Mouse (Mus musculus): ENCODE results near the gene Tnfsf10. TPM values are rescaled to one million over a fixed set of nuclear protein-coding genes. Genes with fewer than 3 reads are reported as not detected.

The Tnfsf10 gene
- total RNA-seq (2023): 9.1 TPM

DNA sequence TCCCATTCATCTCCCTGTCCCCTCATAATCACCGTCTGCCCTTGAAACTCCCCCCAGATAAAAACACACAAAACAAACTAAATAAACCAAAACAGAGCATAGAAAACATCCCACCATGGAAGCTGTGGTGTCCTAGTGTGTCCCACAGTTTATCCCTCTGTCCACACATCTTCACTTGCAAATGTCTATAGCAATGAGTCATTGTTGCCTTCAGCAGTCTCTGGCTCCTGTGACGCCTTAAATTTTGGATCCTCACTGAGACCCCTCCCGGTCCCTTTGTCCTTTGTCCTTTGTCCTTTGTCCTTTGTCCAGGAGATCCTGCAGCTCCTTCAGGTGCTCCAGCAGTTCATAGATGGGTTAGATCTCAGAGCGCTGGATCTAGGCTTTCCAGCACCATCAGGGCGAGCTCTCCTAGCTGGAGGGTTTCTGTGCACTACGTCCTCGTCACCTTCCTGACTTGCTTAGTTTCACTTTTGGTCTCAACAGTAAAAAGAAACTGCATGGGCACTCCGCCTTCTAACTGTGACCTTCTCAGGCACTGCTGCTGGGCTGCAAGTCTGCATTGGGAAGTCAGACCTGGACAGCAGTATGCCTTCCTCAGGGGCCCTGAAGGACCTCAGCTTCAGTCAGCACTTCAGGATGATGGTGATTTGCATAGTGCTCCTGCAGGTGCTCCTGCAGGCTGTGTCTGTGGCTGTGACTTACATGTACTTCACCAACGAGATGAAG, at the start of gene Tnfsf10:
Tnfsf10 (plus strand) TSS at position 470 of the 729 bp plus-strand sequence.

DNA sequence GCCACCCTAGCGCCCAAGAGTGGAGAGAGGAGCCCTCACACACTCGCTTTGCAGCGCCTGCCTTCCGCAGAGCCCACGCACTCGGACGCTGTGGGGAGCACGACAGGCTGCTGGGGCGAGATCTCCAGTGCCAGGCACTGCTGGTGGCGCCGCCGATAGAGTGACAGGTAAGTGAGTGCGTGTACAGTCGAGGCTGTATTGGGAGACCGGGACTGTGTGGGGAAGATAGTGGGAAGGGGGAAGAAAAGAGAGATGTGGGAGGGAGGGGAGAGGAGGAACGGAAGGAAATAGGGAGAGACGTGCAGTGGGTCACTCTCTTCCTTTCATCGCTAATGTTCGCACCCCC, 54.4 kb downstream of the Tnfsf10 start, which contains the start of gene Ghsr:
Ghsr (plus strand) TSS at position 76 of the 346 bp plus-strand sequence.

Other genes with a start within 250 kb of the Tnfsf10 start
- 2.2 TPM for gene Ect2, start 163.2 kb upstream of the Tnfsf10 start, total RNA-seq (2023)
- 17.2 TPM for gene Nceh1, start 134.1 kb upstream of the Tnfsf10 start, total RNA-seq (2023)
- gene Ghsr, start 54.3 kb downstream of the Tnfsf10 start, total RNA-seq (2023): not detected